Mouse (Mus musculus): ENCODE measurements around the gene Sec31b.

Sec31b gene

DNA sequence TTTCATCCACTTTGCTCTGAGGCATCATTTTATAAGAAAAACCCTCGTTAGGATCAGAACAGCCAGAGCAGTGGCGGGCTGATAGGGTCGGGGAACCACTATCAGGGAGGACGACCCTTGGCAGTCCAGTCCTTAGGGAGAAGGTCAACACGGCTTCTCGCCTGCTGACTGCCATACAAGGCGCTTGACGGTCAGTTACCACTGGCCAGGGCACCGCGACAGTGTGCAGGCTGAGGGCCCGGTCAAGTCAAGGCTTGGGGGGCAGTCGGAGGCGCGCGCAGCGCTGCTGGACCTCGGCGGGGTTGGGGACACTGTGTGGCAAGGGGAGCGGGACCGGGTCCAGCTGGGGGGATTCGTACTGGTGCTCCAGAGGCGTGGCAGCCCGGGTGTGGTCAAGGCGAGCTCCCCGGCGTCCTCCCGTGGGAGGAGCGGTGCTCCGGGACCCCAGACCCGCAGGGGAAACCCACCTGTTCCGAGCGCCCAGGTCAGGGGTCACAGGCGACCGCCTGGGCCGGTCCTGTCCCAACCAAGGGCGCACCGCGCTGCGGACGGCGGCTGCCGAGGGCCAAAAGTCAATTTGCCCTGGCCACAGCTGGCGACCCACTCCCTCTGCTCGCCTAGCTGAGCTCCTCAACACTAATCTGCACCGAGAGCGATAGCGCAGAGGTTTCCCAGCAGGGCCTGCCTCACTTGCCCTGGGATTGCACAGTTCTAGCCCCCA lies at the start of gene Sec31b:
Gene Sec31b, minus strand, starts transcription at position 544 of the 721 bp plus-strand sequence.
- DNase-seq (ENCODE audit: low read depth) = no peak

DNA sequence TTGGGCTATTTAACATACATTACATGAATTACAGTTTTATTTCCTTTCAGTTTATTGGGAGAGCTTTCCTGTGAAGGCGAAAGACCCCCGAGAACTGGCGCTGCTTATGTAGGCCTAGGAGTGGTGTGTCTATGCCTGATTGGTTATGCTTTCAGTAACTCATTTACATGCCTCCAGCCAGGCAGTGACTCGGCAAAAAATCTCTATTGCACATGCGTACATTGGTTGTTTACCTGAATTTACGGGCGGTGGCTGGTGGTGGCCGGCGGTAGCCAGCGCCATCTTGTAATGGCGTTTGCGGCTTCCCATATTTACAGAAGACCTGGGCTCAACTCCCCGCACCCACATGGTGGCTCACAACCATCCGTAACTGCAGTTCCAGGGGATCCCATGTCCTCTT lies 48.5 kb upstream of the Sec31b start:
- DNase-seq (ENCODE audit: low read depth) = no peak

DNA sequence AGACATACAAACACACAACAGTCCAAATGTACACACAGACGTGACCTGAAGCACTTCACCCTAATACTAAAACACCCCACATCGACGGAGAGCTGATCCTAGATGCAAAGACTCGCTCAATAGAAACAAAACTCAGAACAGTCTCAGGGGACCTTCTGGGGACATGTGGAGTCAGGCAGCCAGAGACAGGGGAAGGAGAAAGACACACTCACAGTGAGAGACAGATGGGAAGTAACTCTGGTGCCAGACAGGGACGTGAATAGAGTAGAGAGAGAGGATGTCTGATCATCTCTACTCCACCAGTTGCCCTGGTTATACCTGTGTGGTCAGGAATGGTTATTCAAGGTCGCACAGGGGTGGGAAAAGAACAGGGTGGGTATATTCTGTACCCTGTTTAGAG lies 46.0 kb upstream of the Sec31b start:
- no peak for DNase-seq (ENCODE audit: low read depth)

DNA sequence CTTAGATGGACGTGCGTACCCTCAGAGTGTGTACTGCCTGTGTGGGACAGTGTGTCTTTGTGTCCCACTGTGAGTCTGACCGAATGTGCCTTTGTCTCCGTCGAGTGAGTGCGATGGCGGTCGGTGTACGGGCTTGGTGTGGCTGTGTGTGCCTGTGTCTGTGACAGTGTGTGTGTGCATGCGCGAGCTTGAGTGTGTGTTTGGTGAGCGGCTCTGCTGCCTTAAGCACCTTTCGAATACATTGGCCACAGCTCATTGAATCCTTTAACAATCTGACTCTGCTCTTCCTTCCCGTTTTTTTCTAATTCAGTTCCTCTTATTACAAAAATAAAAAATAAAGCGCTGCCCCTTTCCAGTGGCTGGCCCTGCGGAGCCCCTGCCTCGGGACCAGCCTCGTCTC lies 45.3 kb upstream of the Sec31b start:
- DNase-seq (ENCODE audit: low read depth) = no peak

DNA sequence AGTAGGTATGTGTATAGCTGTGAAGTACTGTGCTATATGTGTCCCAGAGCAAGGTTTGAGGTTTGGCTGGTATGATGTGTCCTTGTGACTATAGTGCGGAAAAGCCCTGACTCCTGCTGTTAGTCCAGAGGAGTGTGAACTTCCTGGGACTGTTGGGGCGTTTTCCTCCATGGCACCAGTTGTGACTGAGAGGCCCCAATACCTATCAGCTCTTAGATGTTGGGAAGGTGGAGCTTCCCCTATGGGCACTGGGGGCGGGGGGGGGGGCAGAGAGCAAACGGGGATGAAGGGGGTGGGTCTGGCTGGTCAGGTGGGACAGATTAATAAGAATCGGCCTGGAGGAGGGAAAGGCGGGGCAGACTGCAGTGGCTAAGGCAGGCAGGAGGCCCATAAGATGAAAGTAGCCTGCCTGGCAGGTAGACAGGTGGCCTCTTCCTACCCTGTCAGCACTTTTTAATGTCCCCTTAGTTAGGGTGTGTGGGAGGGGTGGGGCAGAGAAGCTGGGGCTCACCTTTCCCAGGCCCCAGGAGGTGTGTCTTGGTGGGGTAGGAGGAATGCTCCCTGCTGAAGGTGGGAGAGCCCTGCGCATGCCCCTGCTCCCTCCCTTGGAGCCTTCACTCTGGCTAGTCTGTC lies 44.0 kb upstream of the Sec31b start:
- no peak for DNase-seq (ENCODE audit: low read depth)

GRCm38 (mm10) chr19:44588036-44588435 lies 42.4 kb upstream of the Sec31b start:
- DNase-seq (ENCODE audit: low read depth) = no peak

GRCm38 (mm10) chr19:44582638-44583309 lies 37.1 kb upstream of the Sec31b start:
- DNase-seq (ENCODE audit: low read depth) = peak; percentile 91

DNA sequence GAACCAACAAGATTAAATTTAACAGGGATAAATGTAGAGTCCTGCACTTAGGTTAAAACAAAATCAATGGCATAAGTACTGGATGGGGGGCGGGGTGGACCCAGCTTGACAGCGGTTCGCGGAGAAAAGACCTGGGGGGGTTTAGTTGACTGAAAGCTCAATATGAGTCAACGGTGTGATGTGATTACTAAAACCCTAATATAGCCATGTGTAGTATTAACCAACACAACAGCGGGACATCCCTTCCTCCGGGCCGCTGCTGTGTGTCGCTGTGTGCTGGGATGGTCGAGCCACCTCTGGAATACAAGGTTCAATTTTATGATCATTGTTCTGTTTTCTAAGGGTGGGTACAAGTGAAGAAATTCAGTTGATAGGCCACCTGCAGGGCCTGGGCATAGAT lies 36.4 kb upstream of the Sec31b start:
- no peak for DNase-seq (ENCODE audit: low read depth)

DNA sequence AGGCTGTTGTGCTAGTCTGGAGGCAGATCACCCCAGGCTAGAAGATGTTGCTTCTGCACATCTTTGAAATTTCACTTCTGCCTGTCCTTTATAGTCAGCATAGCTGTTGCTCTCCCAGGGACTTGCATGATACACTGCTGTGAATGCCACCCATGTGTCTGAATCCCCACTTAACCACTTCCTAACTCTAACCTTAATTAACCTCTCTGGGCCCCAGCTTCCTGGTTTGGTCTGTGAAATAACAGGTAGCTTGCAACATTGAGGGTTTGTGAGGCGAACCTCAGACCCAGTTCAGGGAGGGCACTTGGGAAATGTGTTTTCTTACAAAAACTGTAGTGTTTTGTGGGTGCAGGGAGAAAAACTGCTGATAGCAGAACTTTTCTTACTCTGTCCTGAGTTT lies 32.4 kb upstream of the Sec31b start:
- peak; percentile 35 for DNase-seq (ENCODE audit: low read depth)

DNA sequence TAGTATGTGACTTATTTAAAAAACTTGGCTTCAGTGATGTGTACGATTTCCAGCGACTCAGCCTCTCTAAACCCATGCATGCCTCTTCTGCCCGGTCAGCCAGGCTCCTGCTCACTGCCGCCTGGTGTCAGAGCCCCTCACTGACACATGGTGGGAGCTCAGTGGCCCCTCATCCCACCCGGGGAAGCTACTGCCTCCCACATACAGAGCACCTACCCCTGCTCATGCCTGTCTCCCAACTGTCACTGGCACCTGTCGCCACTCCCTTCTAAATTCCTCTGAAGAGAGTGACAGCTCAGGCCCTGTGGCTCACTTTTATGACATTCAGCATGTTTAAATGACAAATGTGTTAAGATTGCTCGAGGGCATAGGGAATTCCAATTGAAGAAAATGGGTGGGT lies 30.6 kb upstream of the Sec31b start:
- no peak for DNase-seq (ENCODE audit: low read depth)

GRCm38 (mm10) chr19:44567763-44568162 lies 22.1 kb upstream of the Sec31b start:
- DNase-seq (ENCODE audit: low read depth) = no peak

DNA sequence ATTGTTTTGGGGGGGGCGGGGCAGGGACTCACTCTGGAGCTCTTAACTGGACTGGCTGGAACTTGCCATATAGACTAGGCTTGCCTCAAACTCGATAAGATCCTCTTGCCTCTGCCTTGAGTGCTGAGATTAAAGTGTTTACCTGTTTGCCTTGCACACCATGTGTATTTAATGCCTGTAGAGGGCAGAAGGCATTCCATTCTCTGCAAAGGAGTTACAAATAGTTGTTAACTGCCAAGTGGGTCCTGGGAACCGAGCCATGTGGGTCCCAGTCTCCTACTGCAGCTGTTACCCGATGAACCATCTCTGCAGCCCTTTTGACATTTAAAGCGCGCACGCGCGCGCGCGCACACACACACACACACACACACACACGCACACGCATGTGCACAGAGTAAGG lies 18.3 kb upstream of the Sec31b start:
- DNase-seq (ENCODE audit: low read depth) = no peak

DNA sequence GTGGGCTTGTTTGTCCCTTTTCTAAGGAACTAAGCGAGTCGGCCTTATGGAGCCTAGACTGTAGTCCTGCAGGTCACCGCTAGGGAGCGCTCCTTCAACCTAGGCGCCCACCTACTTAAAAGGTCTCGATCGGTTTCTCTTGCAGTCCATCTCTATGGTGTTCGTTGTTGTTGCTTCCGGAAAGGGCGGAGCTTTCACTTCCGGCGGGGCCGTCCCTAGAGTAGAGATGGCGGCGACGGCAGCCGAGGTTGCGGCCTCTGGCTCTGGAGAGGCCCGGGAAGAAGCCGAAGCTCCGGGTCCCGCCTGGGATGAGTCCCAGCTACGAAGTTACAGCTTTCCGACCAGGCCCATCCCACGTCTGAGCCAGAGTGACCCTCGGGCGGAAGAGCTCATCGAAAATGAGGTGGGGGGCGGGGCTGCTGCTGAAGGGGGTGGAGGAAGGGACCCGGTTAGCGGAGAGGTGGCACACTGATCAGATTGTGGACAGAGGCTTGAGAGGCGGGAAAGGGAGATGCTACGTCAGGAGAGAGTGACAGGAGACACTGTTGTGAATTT lies 17.1 kb upstream of the Sec31b start, which contains the start of gene Hif1an:
Gene Hif1an, plus strand, starts transcription at position 199 of the 555 bp plus-strand sequence.
- DNase-seq (ENCODE audit: low read depth) = peak; percentile 99

GRCm38 (mm10) chr19:44554861-44555590 lies 9.4 kb upstream of the Sec31b start, which contains the start of gene Ndufb8:
Ndufb8 (minus strand) TSS chr19:44555440.
- peak; percentile 95 for DNase-seq (ENCODE audit: low read depth)

GRCm38 (mm10) chr19:44554490-44554860 lies 8.8 kb upstream of the Sec31b start:
- no peak for DNase-seq (ENCODE audit: low read depth)

DNA sequence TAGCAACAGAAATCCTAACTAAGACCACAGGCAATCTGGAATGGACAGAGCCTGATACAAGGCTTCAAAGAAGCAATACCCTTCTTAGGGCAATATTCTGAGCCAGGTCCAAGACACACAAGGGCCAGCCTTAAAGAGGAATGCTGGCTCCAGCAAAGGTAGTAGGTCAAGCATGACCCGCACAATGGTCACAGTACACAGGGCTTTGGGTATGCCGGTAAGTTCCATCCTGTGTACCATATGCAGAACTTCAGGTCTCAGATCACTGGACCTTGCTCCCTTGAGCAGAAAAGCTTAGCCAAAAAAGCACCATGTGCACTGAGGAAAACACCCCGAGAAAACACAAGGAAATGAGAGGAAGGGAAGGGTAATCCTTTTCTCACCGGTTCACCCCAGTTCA lies 7.6 kb upstream of the Sec31b start:
- DNase-seq (ENCODE audit: low read depth) = no peak

GRCm38 (mm10) chr19:44552731-44553130 lies 7.1 kb upstream of the Sec31b start, which contains the start of gene Gm20538:
Gm20538 (minus strand) TSS chr19:44552831.
- DNase-seq (ENCODE audit: low read depth) = no peak

GRCm38 (mm10) chr19:44544775-44545174 lies 889 bp downstream of the Sec31b start:
- peak; percentile 79 for DNase-seq (ENCODE audit: low read depth)

DNA sequence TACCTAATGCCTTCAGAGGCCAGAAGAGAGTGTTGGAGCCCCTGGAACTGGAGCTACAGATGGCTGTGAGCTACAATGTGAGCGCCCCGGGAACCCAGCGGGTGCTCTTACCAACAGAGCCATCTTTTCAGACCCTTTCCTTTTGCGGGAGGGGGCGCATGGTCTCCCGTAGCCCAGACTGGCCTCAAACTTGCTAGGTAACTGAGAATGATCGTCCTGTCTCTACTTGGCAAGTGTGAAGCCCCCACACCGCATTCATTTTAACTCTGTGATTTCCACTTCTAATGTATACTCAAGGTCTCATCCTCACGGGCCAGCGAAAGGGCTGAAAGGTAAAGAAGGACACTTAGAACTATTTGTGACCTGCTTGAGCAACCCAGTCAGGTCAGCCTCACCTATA lies 1.3 kb downstream of the Sec31b start:
- DNase-seq (ENCODE audit: low read depth) = no peak

DNA sequence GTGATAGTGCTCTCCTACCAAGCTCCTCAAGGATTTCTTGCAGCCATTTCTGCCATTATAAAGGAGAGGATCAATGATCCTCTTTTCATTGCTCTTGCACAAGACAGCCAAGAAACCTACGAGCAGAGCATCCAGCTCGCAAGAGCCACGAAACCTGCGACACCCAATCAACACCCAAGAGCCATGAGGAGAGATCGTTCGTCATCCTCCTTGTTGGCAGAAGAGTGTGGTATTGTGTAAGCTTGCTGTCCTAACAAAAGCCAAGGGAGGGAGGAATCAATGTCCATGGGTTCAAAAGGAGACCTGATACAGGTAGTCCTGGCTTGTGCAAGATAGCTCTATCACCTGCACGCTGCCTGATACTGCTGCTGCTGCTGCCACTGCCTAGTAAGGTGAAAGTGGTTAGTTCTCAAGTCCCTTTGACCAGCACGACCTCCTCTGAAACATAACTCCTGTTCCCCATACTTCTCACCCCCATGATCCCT lies 2.9 kb downstream of the Sec31b start:
- no peak for DNase-seq (ENCODE audit: low read depth)

DNA sequence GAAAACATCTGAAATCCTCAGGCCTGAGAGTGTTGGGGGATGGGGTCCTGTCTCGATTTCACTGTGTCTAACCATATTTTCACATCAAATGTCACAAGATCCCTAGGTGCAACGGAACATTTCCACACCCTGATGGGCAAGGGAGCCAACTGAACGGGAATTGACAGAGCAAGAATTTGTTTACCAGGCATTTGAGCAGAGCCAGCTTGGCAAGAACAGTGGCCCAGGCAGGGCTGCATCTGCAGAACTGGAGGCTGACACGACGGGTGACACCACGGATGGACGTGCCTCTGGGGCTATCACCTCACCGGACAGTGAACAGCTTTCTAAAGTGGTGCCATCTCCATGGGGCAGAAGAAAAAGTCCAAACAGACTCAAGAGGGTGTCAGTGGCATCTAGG lies 8.2 kb downstream of the Sec31b start:
- no peak for DNase-seq (ENCODE audit: low read depth)

DNA sequence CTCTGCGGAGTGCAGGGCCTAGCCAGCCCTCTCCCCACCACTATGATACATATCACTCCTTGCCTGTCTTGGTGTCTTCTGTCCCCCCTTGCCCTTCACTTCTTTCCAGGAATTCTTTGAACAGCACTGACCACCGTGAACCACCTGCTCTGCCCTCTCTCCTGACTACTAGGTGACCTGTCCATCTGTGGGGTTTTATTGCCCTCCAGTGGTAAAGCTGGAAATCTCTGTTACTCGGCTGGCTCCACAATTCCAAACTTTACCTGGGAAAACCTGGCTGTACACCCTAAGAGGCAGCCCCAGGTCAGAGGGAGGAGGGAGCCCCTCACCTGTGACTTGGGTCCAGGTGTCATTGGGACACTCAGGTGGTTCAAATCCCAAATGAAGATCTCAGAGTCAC lies 10.3 kb downstream of the Sec31b start:
- no peak for DNase-seq (ENCODE audit: low read depth)

All from induced T-regulatory cell, adult 2 months (primary cell).